Mouse (Mus musculus) hindbrain, embryonic 16.5 days (tissue): ENCODE data around the gene Rplp0. TPM values are rescaled to one million over a fixed set of nuclear protein-coding genes. Genes with fewer than 3 reads are reported as not detected.
A peak's percentile ranks its signal among the peaks of the same experiment; 100 is the strongest.

Source experiments
- ATAC-seq: fragments of 200-750 bp; cut with Nextera tagmentation; 2 replicates; pipeline ENCODE4 v1.8.0; 2017; ENCODE audit warnings: moderate TSS enrichment, moderate library complexity
- H3K27ac ChIP-seq: fragments of 300-500 bp; sonication (generic); 2 replicates; pipeline ENCODE4 v1.5.1; 2014; ENCODE audit warnings: low read depth, mild to moderate bottlenecking, control low read depth, low read length, moderate library complexity
- H3K27me3 ChIP-seq: fragments of 300-500 bp; sonication (generic); replicated peaks from 2 replicates; pipeline ENCODE4 v1.6.1; 2014; ENCODE audit warnings: low read length; ENCODE audit not compliant: control insufficient read depth, insufficient read depth
- H3K36me3 ChIP-seq: fragments of 300-500 bp; sonication (generic); 2 replicates; pipeline ENCODE4 v1.6.1; 2014; ENCODE audit warnings: mild to moderate bottlenecking, low read length, moderate library complexity, mixed read lengths; ENCODE audit not compliant: control insufficient read depth, insufficient read depth
- H3K4me1 ChIP-seq: fragments of 300-500 bp; sonication (generic); 2 replicates; pipeline ENCODE4 v1.6.1; 2014; ENCODE audit warnings: low read depth, low read length; ENCODE audit not compliant: control insufficient read depth, insufficient read depth
- H3K4me2 ChIP-seq: fragments of 300-500 bp; sonication (generic); 2 replicates; pipeline ENCODE4 v1.6.1; 2014; ENCODE audit warnings: mild to moderate bottlenecking, low read length, control low read depth, moderate library complexity
- H3K4me3 ChIP-seq: fragments of 300-500 bp; sonication (generic); 2 replicates; pipeline ENCODE4 v1.5.1; 2014; ENCODE audit warnings: mild to moderate bottlenecking, low read length, control low read depth, moderate library complexity
- H3K9ac ChIP-seq: fragments of 300-500 bp; sonication (generic); 2 replicates; pipeline ENCODE4 v1.6.1; 2014; ENCODE audit warnings: low read depth, mild to moderate bottlenecking, control low read depth, low read length, moderate library complexity
- H3K9me3 ChIP-seq: fragments of 300-500 bp; sonication (generic); 2 replicates; pipeline ENCODE4 v1.6.1; 2014; ENCODE audit warnings: mild to moderate bottlenecking, low read length, moderate library complexity; ENCODE audit not compliant: control insufficient read depth
- WGBS: fragments of 180-500 bp; shearing (Covaris S2); extraction: QIAGEN DNeasy Blood & Tissue Kit; methylation state at CpG from one replicate; pipeline ENCODE4 v1.1.7; 2014; 5-methylcytosine and 5-hydroxymethylcytosine counted together
- polyA plus RNA-seq: library from polyadenylated mRNA; unstranded; fragments of >200 nt; fragmentation: Nextera tagmentation; extraction: Ambion mirVana; gene quantifications from 2 replicates; pipeline ENCODE4 v1.2.1, GENCODE M21; 2015

Rplp0 gene
- polyA plus RNA-seq, 1 experiment from 2014 or later: 834 TPM

DNA sequence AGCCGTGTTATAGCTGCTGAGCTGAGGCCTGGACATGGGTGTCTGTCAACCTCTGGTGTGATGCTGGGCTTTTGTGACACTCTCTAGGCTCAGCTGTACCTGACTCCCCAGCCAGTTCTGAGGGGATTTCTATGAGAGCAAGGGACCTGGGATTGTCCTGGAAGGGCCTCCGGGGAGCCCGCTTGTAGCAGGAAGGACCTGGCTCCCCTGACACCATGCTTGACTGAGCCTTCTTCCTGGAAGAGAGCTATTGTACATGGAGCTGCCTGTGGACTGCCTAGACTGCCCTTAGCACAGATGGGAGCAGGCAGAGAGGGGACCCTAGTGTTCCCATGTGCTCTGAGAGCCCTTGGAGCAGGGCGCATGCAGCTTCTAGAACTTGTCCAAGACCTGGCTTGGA, 33.9 kb upstream of the Rplp0 start:
- no peak for ATAC-seq
- Histone ChIP-seq H3K36me3 (no peaks in the 10 kb centered on the region), H3K27me3 (no peaks in the 10 kb centered on the region), H3K9ac (no peak overlapping the region), H3K27ac (peak overlapping the region; percentile 8; the same call in 1 of the 2 replicates), H3K9me3 (no peaks in the 10 kb centered on the region), H3K4me2 (no peak overlapping the region), H3K4me3 (no peak overlapping the region), H3K4me1 (peaks cover 20% of the 10 kb centered on the region)
- WGBS: 80% methylated on average over 3 of the region's 4 CpGs

DNA sequence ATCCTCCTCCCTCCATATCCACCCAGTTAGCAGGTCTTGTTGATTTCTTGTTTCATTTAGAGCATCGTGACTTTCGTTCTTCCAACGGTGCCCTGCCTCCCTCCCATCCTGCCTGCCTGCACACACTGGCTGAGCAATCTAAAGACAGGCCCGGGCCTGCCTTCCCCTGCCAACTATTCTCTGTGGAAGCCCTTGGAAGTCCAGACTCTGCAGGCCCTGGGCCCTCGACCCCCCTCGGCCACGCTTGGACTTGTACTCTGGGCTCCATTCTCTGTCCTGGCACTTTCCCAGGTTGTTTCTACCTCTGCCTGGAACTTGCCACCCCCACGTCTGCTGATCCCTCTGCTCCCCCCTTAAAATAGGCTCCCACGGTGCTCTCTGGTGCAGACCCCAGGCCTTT, 33.3 kb upstream of the Rplp0 start:
- peaks cover 25% of the 10 kb centered on the region for H3K4me1 ChIP-seq
- no peaks in the 10 kb centered on the region for H3K9me3 ChIP-seq
- H3K4me2 ChIP-seq: no peak overlapping the region
- H3K27ac ChIP-seq: peak overlapping the region; percentile 8; the same call in 1 of the 2 replicates
- peak; percentile 62 for ATAC-seq
- WGBS: 68% methylated on average over 9 of the region's 9 CpGs
- H3K36me3 ChIP-seq: no peaks in the 10 kb centered on the region
- H3K9ac ChIP-seq: 0 out of 2 replicates have a peak overlapping the region, but pooled peaks have one; percentile 38
- H3K27me3 ChIP-seq: no peaks in the 10 kb centered on the region
- no peak overlapping the region for H3K4me3 ChIP-seq

DNA sequence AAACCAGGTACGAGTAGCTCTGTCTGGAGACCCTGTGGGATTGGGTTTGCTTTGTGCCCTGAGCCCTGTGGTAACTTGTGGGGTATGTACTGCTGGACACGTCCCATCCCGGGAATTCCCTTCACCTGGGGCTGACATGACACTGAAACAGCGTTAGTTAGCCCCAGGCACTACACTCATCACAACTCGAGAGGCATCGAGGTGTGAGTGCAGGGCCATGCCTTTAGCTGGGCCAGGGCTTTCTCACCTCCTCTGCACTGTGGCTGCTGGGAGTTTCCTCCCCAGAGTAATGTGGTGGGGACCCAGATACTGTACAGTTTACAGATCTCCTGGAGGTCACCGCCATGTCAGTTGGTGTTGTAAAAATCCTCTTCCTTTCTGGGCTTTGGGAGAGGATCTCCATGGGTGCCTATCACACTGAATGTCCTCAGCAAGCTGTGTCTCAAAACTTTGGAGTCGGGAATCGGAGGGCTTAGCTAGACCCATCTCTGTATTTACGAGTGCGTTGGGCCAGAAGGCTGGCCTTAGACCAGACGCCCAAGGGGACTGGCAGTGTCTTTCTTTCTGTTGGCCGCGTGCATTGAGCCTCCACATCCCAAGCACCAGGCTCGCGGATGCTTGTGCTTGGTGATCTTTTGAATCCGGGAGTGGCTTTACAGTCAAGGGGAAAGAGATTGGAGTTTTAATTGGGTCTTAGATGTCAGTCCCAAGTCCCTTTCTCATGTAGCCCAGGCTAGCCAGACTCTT, 32.6 kb upstream of the Rplp0 start:
- Histone ChIP-seq H3K4me2 (no peak overlapping the region), H3K4me1 (peaks cover 32% of the 10 kb centered on the region), H3K9me3 (no peaks in the 10 kb centered on the region), H3K9ac (no peak overlapping the region), H3K36me3 (no peaks in the 10 kb centered on the region), H3K27me3 (no peaks in the 10 kb centered on the region), H3K27ac (no peak overlapping the region), H3K4me3 (no peak overlapping the region)
- 83% methylated on average over 17 of the region's 17 CpGs for WGBS
- no peak for ATAC-seq

DNA sequence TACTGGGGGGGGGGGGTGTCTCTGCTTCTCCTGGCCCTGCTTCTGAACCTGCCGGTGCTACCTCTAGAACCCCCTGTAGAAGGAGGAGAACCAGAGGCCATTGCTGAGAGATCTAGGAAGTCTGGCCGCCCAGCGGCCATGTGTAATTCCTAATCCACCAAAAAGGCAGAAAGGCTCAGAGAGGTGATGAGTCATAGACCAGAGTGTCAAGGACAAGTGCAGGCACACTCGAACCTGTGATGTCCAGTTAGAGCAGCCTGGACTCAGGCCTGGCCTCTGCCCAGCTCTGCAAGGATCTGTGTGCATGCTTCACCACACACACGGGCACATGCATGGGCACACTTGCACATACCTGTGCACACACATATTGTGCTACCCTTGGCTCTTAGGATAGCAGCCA, 31.1 kb upstream of the Rplp0 start:
- Histone ChIP-seq H3K27me3 (no peaks in the 10 kb centered on the region), H3K27ac (no peak overlapping the region), H3K9me3 (no peaks in the 10 kb centered on the region), H3K36me3 (no peaks in the 10 kb centered on the region), H3K9ac (no peak overlapping the region), H3K4me3 (no peak overlapping the region), H3K4me2 (no peak overlapping the region), H3K4me1 (peaks cover 42% of the 10 kb centered on the region)
- WGBS: 89% methylated on average over 5 of the region's 5 CpGs
- no peak for ATAC-seq

DNA sequence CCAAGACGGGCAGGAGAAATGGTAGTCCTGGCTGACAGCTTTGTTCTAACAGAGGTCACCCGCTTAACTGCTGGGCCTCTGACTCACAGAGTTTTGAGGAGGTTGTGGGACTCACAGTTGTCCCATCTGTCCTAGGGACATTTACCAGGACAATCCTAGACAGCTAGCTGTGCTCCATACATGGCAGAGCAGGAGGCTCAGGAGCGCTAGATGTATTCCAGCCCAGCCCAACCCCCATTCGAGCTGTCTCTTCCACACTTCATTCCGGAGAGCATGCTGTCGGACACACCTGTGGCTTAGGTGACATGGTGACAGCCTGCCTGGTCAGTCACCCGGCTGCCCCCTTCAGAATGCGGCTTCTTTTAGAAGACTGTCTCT, 29.9 kb upstream of the Rplp0 start:
- WGBS: 75% methylated on average over 8 of the region's 8 CpGs
- H3K27ac ChIP-seq: no peak overlapping the region
- H3K27me3 ChIP-seq: no peaks in the 10 kb centered on the region
- ATAC-seq: no peak
- no peak overlapping the region; the same call in 1 of the 2 replicates for H3K9ac ChIP-seq
- no peak overlapping the region for H3K4me2 ChIP-seq
- no peaks in the 10 kb centered on the region for H3K9me3 ChIP-seq
- peaks cover 38% of the 10 kb centered on the region for H3K4me1 ChIP-seq
- H3K36me3 ChIP-seq: no peaks in the 10 kb centered on the region
- H3K4me3 ChIP-seq: no peak overlapping the region

DNA sequence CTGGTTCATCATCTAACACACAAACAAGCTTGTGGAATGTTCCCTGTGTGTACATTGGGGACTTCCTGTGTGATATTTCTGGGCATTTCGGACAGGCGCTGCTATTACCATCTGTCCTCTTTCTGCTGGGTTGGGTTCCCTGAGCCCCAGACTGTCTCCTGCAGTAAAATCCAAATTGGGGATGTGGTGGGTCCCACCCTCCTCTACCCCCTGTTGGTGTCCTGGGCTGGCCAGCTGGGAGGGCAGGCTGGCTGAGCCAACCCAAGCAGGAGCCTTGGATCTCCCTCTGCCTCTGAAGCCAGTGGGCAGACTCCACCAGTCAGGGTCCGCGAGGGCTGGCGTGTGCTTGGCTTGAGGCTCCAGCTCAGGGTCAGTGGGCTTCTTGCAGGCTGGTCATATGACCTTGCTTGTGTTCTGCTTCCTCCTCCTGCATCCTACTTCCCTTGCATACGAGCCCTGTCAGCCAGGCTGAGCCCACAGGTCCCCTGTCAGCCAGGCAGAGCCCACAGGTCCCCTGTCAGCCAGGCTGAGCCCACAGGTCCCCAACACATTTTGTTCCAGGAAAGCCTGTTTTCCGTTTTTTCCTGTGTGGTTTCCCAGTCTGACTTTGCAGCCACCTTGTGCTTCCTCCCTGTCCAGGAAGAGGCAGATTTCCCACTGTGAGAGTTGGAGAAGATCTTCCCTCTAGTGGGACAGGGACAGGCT, 29.4 kb upstream of the Rplp0 start:
- Histone ChIP-seq H3K4me1 (peaks cover 40% of the 10 kb centered on the region), H3K27ac (peak overlapping the region; percentile 60), H3K9ac (no peak overlapping the region), H3K4me3 (no peak overlapping the region), H3K4me2 (no peak overlapping the region), H3K36me3 (no peaks in the 10 kb centered on the region), H3K9me3 (no peaks in the 10 kb centered on the region), H3K27me3 (no peaks in the 10 kb centered on the region)
- WGBS: 63% methylated on average over 7 of the region's 7 CpGs
- no peak for ATAC-seq

DNA sequence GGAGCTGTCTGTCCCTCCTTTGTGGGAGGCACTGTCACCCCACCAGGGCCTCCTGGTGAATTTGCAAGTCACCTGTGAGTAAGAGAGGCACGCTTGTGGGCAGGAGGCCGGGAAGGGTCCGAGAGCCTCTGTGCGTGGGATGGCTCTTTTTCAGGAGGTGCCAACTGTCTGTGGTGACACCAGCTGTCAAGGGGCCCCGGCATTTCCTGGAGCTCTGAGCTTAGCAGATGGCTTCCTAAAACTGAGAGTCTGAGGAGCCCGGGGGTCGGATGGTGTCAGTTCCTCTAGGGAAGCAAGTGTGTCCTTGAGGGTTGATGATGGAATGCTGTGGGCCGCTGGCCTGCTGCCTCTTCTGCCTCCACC, 28.8 kb upstream of the Rplp0 start:
- no peak for ATAC-seq
- no peaks in the 10 kb centered on the region for H3K27me3 ChIP-seq
- H3K36me3 ChIP-seq: no peaks in the 10 kb centered on the region
- H3K4me2 ChIP-seq: no peak overlapping the region
- peaks cover 40% of the 10 kb centered on the region for H3K4me1 ChIP-seq
- WGBS: 38% methylated on average over 8 of the region's 8 CpGs
- H3K27ac ChIP-seq: peak overlapping the region; percentile 60
- H3K9ac ChIP-seq: no peak overlapping the region
- H3K9me3 ChIP-seq: no peaks in the 10 kb centered on the region
- no peak overlapping the region for H3K4me3 ChIP-seq

DNA sequence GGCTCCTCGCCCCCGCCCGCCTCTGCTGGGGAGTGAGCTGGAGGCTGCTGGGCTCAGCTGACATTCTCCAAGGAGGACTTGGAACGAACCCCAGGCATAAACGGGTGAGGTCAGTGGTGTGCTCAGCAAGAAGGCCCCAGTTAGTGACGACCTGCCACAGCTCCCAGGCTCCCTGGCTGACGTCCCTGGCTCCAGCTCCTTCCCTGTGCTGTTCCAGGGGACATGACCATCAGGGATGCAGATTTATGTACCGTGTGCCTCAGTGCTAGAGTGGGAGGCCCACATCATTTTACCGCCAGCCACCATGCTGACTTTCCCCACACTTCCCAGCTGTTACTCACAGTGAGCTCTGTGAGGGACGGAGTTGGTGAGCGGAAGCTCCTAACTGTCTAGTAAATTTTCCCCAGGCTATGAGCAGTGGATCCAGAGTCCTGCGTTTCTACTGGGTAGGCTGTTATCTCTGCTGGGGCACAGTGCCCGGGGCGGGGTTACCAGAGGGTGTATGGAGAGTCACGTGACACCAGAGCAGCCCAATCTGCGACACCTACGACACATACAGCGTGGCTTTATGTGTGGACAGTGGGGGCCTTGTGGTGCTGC, 27.5 kb upstream of the Rplp0 start:
- H3K36me3 ChIP-seq: no peaks in the 10 kb centered on the region
- peak overlapping the region; percentile 39; the same call in 1 of the 2 replicates for H3K9ac ChIP-seq
- no peak overlapping the region for H3K4me2 ChIP-seq

DNA sequence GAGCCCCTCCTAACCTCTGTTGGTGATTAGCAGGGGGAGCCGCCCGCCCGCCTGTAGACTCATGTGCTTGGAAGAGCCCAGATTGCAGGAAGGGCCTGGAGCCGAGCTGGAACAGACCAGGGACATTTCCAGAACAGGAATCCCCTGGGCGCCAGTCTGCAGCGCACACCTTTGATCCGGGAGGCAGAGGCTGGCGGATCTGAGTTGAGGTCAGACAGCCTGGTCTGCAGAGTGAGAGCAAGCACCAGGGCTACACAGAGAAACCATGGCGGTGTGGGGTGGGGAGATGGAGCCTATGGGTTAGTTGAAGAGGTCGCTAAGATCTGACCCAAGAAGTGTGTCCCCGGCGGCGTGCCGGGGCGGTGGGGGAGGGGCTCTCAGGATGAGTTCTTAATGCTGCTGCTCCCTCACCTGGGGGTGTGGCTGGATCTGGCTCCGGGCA, 25.0 kb upstream of the Rplp0 start:
- Histone ChIP-seq H3K9me3 (no peaks in the 10 kb centered on the region), H3K36me3 (no peaks in the 10 kb centered on the region), H3K4me1 (peaks cover 43% of the 10 kb centered on the region), H3K9ac (no peak overlapping the region), H3K27me3 (no peaks in the 10 kb centered on the region), H3K4me3 (no peak overlapping the region), H3K27ac (no peak overlapping the region), H3K4me2 (no peak overlapping the region)
- WGBS: 30% methylated on average over 16 of the region's 16 CpGs
- no peak for ATAC-seq

More for the DNA sequence above, 27.5 kb upstream of the Rplp0 start:
- ATAC-seq: peak; percentile 87
- no peaks in the 10 kb centered on the region for H3K9me3 ChIP-seq
- WGBS: 33% methylated on average over 16 of the region's 18 CpGs
- H3K4me1 ChIP-seq: peaks cover 37% of the 10 kb centered on the region
- no peaks in the 10 kb centered on the region for H3K27me3 ChIP-seq
- H3K27ac ChIP-seq: peak overlapping the region; percentile 67
- H3K4me3 ChIP-seq: no peak overlapping the region
